ENCODE assay signal across 1 mouse cellular context in genomic region chr3:130103486-130103885, GRCm38 (mm10).
TF ChIP-seq lines count a peak whose summit lies in the region.

No protein-coding gene starts in this region.

TF ChIP-seq in CH12.LX, 34 proteins besides CTCF, POLR2A, EP300 and RAD21:
- TF ChIP-seq SMC3 (IDR thresholded peaks at IDR 0.05; ENCODE audit: low read depth, low read length) (peak; percentile 59), ELF1 (IDR thresholded peaks at IDR 0.05; ENCODE audit: low read depth, low read length) (no peak)
